In genomic region chr19:51482168-51482907, GRCm38 (mm10) we compare ENCODE assay signal across 9 mouse cellular contexts.
A peak's percentile ranks its signal among the peaks of the same experiment; 100 is the strongest.
DNase-seq lines count a peak whose midpoint lies in the region; ATAC-seq and TF ChIP-seq lines count a peak whose summit lies in the region.
"Had no signal": no experiment of that assay in that cellular context is flagged by ENCODE, and none has a peak within 500 bp of the region (broad histone marks: within the 10 kb centered on the region; RNA-seq: fewer than 3 reads in every experiment).

No protein-coding gene starts in this region.

- H3K27ac ChIP-seq in embryonic facial prominence, embryonic 11.5 days (replicated peaks; ENCODE audit: low read depth, low read length), result no peak overlapping the region
- H3K27ac ChIP-seq in embryonic facial prominence, embryonic 10.5 days (replicated peaks), result no peak overlapping the region
- H3K27ac ChIP-seq in hindbrain, embryonic 13.5 days, result no peak overlapping the region
- no peak overlapping the region for H3K27ac ChIP-seq in midbrain, embryonic 12.5 days (replicated peaks)

- DNase-seq in embryonic facial prominence, embryonic 11.5 days (ENCODE audit: low spot score), result peak; percentile 79
- DNase-seq in embryonic facial prominence, embryonic 10.5 days (ENCODE audit: low spot score), result no peak
- no peak for DNase-seq in Patski (ENCODE audit: low read depth, low spot score)
- DNase-seq in natural killer cell, adult 2 months (ENCODE audit: low spot score in 2 of 2), result no peak
- no peak for DNase-seq in urinary bladder, postnatal 10 days (ENCODE audit: low spot score)
- no peak for DNase-seq in urinary bladder, adult 2 months (ENCODE audit: low spot score)
- DNase-seq: lung, postnatal 14 days had no signal

- H3K9ac ChIP-seq in embryonic facial prominence, embryonic 11.5 days (replicated peaks; ENCODE audit: low read length), result no peak overlapping the region
- H3K9ac ChIP-seq in hindbrain, embryonic 13.5 days, result no peak overlapping the region
- H3K9ac ChIP-seq in midbrain, embryonic 12.5 days (replicated peaks), result no peak overlapping the region

- POLR2A ChIA-PET in Patski (lab: Charles Lee), result no interaction called here

- H3K36me3 ChIP-seq in embryonic facial prominence, embryonic 11.5 days (replicated peaks; ENCODE audit: control insufficient read depth, insufficient read depth, low read depth, low read length), result no peaks in the 10 kb centered on the region
- no peaks in the 10 kb centered on the region for H3K36me3 ChIP-seq in embryonic facial prominence, embryonic 10.5 days (replicated peaks)
- no peaks in the 10 kb centered on the region for H3K36me3 ChIP-seq in hindbrain, embryonic 13.5 days
- no peaks in the 10 kb centered on the region for H3K36me3 ChIP-seq in midbrain, embryonic 12.5 days

- no peaks in the 10 kb centered on the region for H3K27me3 ChIP-seq in embryonic facial prominence, embryonic 11.5 days (ENCODE audit: control insufficient read depth, insufficient read depth, low read length)
- peaks cover 7% of the 10 kb centered on the region for H3K27me3 ChIP-seq in embryonic facial prominence, embryonic 10.5 days (replicated peaks; ENCODE audit: low read depth, poor library complexity, severe bottlenecking)
- no peaks in the 10 kb centered on the region for H3K27me3 ChIP-seq in Patski
- H3K27me3 ChIP-seq in hindbrain, embryonic 13.5 days, result no peaks in the 10 kb centered on the region
- H3K27me3 ChIP-seq in midbrain, embryonic 12.5 days, result peaks cover 9% of the 10 kb centered on the region; the same call in 1 of the 2 replicates

- H3K9me3 ChIP-seq in embryonic facial prominence, embryonic 11.5 days (replicated peaks; ENCODE audit: control insufficient read depth, low read length), result no peaks in the 10 kb centered on the region
- no peaks in the 10 kb centered on the region for H3K9me3 ChIP-seq in embryonic facial prominence, embryonic 10.5 days
- H3K9me3 ChIP-seq in hindbrain, embryonic 13.5 days, result no peaks in the 10 kb centered on the region
- no peaks in the 10 kb centered on the region for H3K9me3 ChIP-seq in midbrain, embryonic 12.5 days

- H3K4me2 ChIP-seq in embryonic facial prominence, embryonic 11.5 days (ENCODE audit: low read depth, low read length), result no peak overlapping the region
- no peak overlapping the region for H3K4me2 ChIP-seq in hindbrain, embryonic 13.5 days
- H3K4me2 ChIP-seq in midbrain, embryonic 12.5 days (replicated peaks), result no peak overlapping the region

- ATAC-seq in embryonic facial prominence, embryonic 11.5 days (replicated peaks; ENCODE audit: insufficient number of reproducible peaks, low FRiP score, low TSS enrichment, low read depth), result peak; percentile 87
- ATAC-seq in Patski, result peak; percentile 31
- ATAC-seq in hindbrain, embryonic 13.5 days (ENCODE audit: low FRiP score), result peak; percentile 82
- ATAC-seq in midbrain, embryonic 12.5 days (ENCODE audit: low FRiP score, low read depth), result peak; percentile 89

- in situ Hi-C loops in Patski (cut with MboI; ENCODE audit: low pct_unique_long_range_greater_than_20kb), result no loop called here

- 32% methylated on average over 3 of the region's 3 CpGs for WGBS in embryonic facial prominence, embryonic 11.5 days
- 36% methylated on average over 3 of the region's 3 CpGs for WGBS in embryonic facial prominence, embryonic 10.5 days
- 25% methylated on average over 3 of the region's 3 CpGs for WGBS in hindbrain, embryonic 13.5 days
- 24% methylated on average over 3 of the region's 3 CpGs for WGBS in midbrain, embryonic 12.5 days

- H3K4me1 ChIP-seq in embryonic facial prominence, embryonic 11.5 days (ENCODE audit: control insufficient read depth, insufficient read depth, low read length), result no peaks in the 10 kb centered on the region
- peaks cover 7% of the 10 kb centered on the region for H3K4me1 ChIP-seq in embryonic facial prominence, embryonic 10.5 days
- no peaks in the 10 kb centered on the region for H3K4me1 ChIP-seq in hindbrain, embryonic 13.5 days (replicated peaks)
- H3K4me1 ChIP-seq in midbrain, embryonic 12.5 days, result peaks cover 7% of the 10 kb centered on the region; the same call in 1 of the 2 replicates

- no peak for TF ChIP-seq CTCF in Patski (IDR thresholded peaks at IDR 0.05)

- H3K4me3 ChIP-seq in embryonic facial prominence, embryonic 11.5 days (ENCODE audit: low read depth, low read length), result no peak overlapping the region
- H3K4me3 ChIP-seq in embryonic facial prominence, embryonic 10.5 days, result no peak overlapping the region
- H3K4me3 ChIP-seq in hindbrain, embryonic 13.5 days, result no peak overlapping the region
- H3K4me3 ChIP-seq in midbrain, embryonic 12.5 days, result no peak overlapping the region

- CTCF ChIA-PET in Patski (lab: Charles Lee), result no interaction called here

Comparison
In these comparisons a context has a peak if more than half of its experiments do, and no peak if none do; other contexts are left out.
1. ATAC-seq: peak in every context shown above with its lines; median percentile 89 in midbrain, embryonic 12.5 days; 87 in embryonic facial prominence, embryonic 11.5 days; 82 in hindbrain, embryonic 13.5 days; 31 in Patski.